9 mouse cellular contexts compared by ENCODE assay signal in genomic region chr11:70506385-70506784, GRCm38 (mm10). TPM values are rescaled to one million over a fixed set of nuclear protein-coding genes. Genes with fewer than 3 reads are reported as not detected.
DNase-seq lines count a peak whose midpoint lies in the region; ATAC-seq and TF ChIP-seq lines count a peak whose summit lies in the region.
"Had no signal": no experiment of that assay in that cellular context is flagged by ENCODE, and none has a peak within 500 bp of the region (broad histone marks: within the 10 kb centered on the region; RNA-seq: fewer than 3 reads in every experiment).

No protein-coding gene starts in this region.

- peak; percentile 32 to 35 for DNase-seq in cerebellum, adult 18-20 months
- no peak for DNase-seq in cerebellum, adult 9-11 months
- peak; percentile 82 for DNase-seq in A20 (ENCODE audit: low read depth, low spot score)
- DNase-seq in adrenal gland, postnatal 36 days = peak; percentile 75 to 82
- peak; percentile 45 for DNase-seq in gastrocnemius, postnatal 25 days
- DNase-seq in kidney, postnatal 0 days (ENCODE audit: low spot score) = peak; percentile 90
- DNase-seq in lung, postnatal 10 days = peak; percentile 91
- DNase-seq in spleen, adult 18-20 months = peak; percentile 42 to 76

- 18% methylated on average over 4 of the region's 4 CpGs for WGBS in kidney, postnatal 0 days

- no peak; the same call in 1 of the 2 replicates for ATAC-seq in kidney, postnatal 0 days (replicated peaks; ENCODE audit: low FRiP score, low read depth)

- no peak overlapping the region for H3K4me2 ChIP-seq in kidney, postnatal 0 days (ENCODE audit: low read length)

- no peak overlapping the region for H3K4me3 ChIP-seq in kidney, postnatal 0 days (replicated peaks; ENCODE audit: low read depth, low read length)

- H3K9ac ChIP-seq in kidney, postnatal 0 days (ENCODE audit: low read depth, low read length) = no peak overlapping the region

- H3K36me3 ChIP-seq in kidney, postnatal 0 days (ENCODE audit: insufficient read depth, low read length) = no peaks in the 10 kb centered on the region

- peak; percentile 83 for TF ChIP-seq CTCF in kidney, postnatal 0 days (IDR thresholded peaks at IDR 0.05; ENCODE audit: low read depth)

- no peak overlapping the region for H3K27ac ChIP-seq in kidney, postnatal 0 days

- no peaks in the 10 kb centered on the region for H3K9me3 ChIP-seq in kidney, postnatal 0 days (replicated peaks; ENCODE audit: low read length)

- no peaks in the 10 kb centered on the region for H3K4me1 ChIP-seq in kidney, postnatal 0 days (replicated peaks; ENCODE audit: insufficient read depth, low read length)

- no peaks in the 10 kb centered on the region for H3K27me3 ChIP-seq in kidney, postnatal 0 days (ENCODE audit: insufficient read depth, low read length)

RNA-seq across cellular contexts. Expression of gene Tm4sf5, which starts 1.3 kb away (rescaled TPM):
- total RNA-seq in adrenal gland, postnatal 36 days (2021) = under 1 TPM in 1 of 2 experiments, not detected in 1; 0.46 TPM
- not detected for total RNA-seq in gastrocnemius, postnatal 25 days (2021)
- 0.84 and 1.5 TPM in 2 replicates for polyA plus RNA-seq in kidney, postnatal 0 days (2015; fragmentation: Nextera tagmentation; extraction: Ambion mirVana)
- total RNA-seq: layer of hippocampus, adult 8-10 months had no signal

RNA-seq across cellular contexts. Expression of gene Vmo1, which starts 8.0 kb away (rescaled TPM):
- under 1 TPM in 1 of 2 experiments, not detected in 1; 0.66 TPM for total RNA-seq in adrenal gland, postnatal 36 days (2021)
- not detected for total RNA-seq in gastrocnemius, postnatal 25 days (2021)
- polyA plus RNA-seq in kidney, postnatal 0 days (2015; fragmentation: Nextera tagmentation; extraction: Ambion mirVana) = 0.57 and 0.66 TPM in 2 replicates
- total RNA-seq: layer of hippocampus, adult 8-10 months had no signal

RNA-seq across cellular contexts. Expression of gene Gltpd2, which starts 12.6 kb away (rescaled TPM):
- total RNA-seq in adrenal gland, postnatal 36 days (2021) = not detected
- total RNA-seq in gastrocnemius, postnatal 25 days (2021) = not detected
- polyA plus RNA-seq in kidney, postnatal 0 days (2015; fragmentation: Nextera tagmentation; extraction: Ambion mirVana) = 0.56 and 0.87 TPM in 2 replicates
- total RNA-seq: layer of hippocampus, adult 8-10 months had no signal

RNA-seq across cellular contexts. Expression of gene Psmb6, which starts 18.8 kb away (rescaled TPM):
- 100 to 1,000 TPM; 282 to 297 TPM for total RNA-seq in adrenal gland, postnatal 36 days (2021)
- 100 to 1,000 TPM; 242 to 248 TPM for total RNA-seq in gastrocnemius, postnatal 25 days (2021)
- 686 and 703 TPM in 2 replicates for polyA plus RNA-seq in kidney, postnatal 0 days (2015; fragmentation: Nextera tagmentation; extraction: Ambion mirVana)

RNA-seq across cellular contexts. Expression of gene Gm40193, which starts 26.4 kb away (rescaled TPM):
- total RNA-seq in adrenal gland, postnatal 36 days (2021) = not detected
- total RNA-seq in gastrocnemius, postnatal 25 days (2021) = not detected
- polyA plus RNA-seq in kidney, postnatal 0 days (2015; fragmentation: Nextera tagmentation; extraction: Ambion mirVana) = not detected in 2 replicates
- total RNA-seq: layer of hippocampus, adult 8-10 months had no signal
